Mouse (Mus musculus) layer of hippocampus, adult 9-11 months (tissue): ENCODE results near the gene Igf2.

Source experiments
- DNase-seq: peaks from one replicate; pipeline ENCODE4 v3.0.0; 2022

The Igf2 gene

DNA sequence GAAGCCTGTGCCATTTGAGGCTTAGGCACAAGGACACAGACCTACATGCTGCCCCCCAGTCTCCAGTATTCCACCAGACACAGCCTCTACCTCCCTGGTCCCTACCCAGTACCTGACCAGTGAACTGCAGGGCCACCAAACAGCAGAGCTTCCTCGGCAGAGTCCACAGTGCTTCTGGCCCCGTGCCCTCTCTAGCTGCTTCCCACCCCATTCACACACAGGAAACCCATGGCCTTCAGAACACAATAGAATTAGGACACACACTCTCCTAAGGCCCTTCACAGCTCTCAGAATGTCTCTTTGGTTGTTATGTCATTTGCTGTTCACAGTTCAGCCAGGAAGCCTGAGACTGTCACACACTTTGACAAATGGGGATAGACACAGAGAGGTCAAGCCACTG is at the start of gene Igf2:
Gene Igf2, minus strand, starts transcription at position 158 of the 400 bp plus-strand sequence.
- DNase-seq = no peak

- DNase-seq = peak; percentile 8
Observed at GRCm38 (mm10) chr7:142714783-142715498, 48.3 kb upstream of the Igf2 start.

DNA sequence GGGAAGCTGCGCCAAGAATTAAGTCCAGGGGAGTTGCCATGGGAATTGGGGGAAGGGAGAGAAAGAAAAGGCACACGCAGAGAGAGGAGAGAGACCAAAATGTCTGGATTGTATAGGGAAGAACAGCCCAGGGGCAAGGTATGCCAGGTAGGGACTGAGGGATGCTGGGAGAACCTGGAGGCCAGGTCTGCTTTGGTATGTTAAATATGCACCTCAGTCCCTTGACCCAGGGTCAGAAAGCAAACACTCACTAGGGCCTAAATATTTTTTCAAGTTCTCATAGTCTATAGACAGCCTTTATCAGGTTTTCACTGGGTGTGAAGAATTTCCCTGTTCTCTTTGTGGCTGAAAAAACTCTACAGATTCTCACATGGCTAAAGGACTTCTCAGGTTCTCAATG is 40.3 kb upstream of the Igf2 start:
- DNase-seq = no peak

GRCm38 (mm10) chr7:142699334-142699860 is 32.8 kb upstream of the Igf2 start:
- DNase-seq = no peak

DNA sequence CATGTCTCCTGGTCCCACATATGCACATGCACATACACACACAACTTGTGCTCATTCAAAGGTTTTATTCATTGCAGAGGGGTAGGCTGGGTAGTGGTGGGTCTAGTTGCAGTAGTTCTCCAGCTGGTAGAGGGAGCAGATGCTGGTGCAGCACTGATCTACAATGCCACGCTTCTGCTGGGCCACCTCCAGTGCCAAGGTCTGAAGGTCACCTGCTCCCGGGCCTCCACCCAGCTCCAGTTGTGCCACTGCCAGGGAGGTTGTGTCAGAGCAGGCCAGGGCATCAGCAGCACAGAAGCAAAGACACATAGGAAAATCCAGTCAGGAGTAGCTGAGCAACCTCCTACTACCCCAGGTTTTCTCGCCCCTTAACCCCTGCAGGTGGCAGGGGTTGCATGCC is 12.0 kb upstream of the Igf2 start:
- DNase-seq = no peak

- peak; percentile 51 for DNase-seq
Observed at GRCm38 (mm10) chr7:142675644-142676043, 9.0 kb upstream of the Igf2 start.

- DNase-seq = no peak
Observed at GRCm38 (mm10) chr7:142675141-142675540, 8.5 kb upstream of the Igf2 start.

GRCm38 (mm10) chr7:142672120-142672519 is 5.5 kb upstream of the Igf2 start:
- peak; percentile 22 for DNase-seq

DNA sequence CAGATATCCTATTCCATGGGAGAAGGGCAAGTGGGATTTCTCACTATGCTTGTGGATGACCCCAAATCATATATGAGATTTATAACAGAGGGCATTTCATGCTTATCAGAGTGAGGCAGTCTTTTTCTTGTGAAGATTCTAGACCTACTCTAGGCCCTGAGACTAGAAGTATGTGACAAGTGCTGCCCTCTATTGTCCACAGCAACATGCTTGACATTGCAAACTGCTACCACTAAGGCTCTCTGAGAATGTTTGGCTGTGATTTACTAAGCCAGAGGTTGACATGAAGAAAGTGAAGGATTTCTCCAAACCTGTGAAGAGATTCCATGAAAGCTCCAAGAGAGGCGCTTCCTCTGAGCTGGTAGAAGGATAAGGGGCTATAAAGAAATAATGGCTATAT is 4.5 kb upstream of the Igf2 start:
- no peak for DNase-seq

GRCm38 (mm10) chr7:142669751-142670625 is 3.4 kb upstream of the Igf2 start, which contains the start of gene Gm49394:
TSS of gene Gm49394 (minus strand) at chr7:142669942.
- no peak for DNase-seq

GRCm38 (mm10) chr7:142668328-142668727 is 1.7 kb upstream of the Igf2 start:
- no peak for DNase-seq

DNA sequence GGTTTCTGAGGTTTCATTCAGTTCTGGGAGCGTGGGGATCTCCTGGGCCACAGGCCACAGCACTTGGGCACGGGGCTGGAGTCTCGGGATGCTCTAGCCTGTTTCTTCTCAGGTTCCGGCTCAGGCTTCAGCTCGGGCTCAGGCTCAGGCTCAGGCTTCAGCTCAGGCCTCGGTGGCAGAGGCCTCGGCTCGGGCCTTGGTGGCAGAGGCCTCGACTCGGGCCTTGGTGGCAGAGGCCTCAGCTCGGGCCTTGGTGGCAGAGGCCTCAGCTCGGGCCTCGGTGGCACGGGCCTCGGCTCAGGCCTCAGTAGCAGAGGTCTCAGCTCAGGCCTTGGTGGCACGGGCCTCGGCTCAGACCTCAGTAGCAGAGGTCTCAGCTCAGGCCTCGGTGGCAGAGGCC is 905 bp upstream of the Igf2 start:
- DNase-seq = no peak

GRCm38 (mm10) chr7:142666109-142666508 is 507 bp downstream of the Igf2 start:
- no peak for DNase-seq

DNA sequence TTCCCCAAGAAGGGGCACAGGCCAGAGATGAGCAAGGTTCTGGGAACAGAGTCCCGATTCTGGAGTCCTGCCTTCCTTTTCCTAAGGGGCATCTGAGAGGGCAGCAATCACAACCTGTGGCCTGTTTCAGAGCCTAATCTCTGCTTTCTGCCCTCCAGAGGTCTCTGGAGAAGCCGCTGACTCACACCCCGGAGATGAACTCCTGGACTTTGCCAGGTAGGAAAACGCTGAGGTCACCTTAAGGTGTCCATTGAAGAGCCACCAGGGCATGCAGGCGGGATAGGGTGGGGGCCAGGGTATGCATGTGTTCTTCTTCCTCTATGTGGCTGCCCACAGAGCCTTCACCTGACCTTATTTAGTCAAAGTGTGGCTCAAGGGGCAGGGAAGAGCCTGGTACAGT is 1.3 kb downstream of the Igf2 start:
- DNase-seq = no peak

GRCm38 (mm10) chr7:142664465-142665029 is 2.1 kb downstream of the Igf2 start:
- no peak for DNase-seq

DNA sequence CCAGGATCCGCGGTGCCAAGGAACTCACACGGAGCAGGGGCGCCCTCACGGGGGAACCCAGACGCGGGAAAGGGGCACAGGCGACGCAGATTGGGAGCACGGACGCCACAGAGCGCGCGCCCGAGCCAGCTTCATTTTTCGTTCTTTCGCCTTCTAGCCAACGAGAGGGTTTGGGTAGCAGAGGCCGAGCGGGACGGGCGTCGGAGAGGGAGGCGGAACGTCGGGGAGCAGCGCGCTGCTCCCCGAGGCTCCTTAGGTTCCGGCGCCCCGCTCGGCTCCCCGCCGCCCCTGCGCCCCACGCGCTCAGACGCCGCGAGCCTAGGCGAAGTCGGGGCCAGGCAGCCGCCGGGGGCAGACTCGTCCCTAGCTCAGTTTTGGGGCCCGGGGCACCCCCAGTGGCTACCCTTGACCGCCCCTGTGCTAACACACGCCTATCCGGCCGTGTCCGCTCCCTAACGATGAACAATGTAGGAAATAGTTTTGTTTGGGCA is 2.6 kb downstream of the Igf2 start:
- no peak for DNase-seq

GRCm38 (mm10) chr7:142663151-142663550 is 3.5 kb downstream of the Igf2 start:
- DNase-seq = no peak

DNA sequence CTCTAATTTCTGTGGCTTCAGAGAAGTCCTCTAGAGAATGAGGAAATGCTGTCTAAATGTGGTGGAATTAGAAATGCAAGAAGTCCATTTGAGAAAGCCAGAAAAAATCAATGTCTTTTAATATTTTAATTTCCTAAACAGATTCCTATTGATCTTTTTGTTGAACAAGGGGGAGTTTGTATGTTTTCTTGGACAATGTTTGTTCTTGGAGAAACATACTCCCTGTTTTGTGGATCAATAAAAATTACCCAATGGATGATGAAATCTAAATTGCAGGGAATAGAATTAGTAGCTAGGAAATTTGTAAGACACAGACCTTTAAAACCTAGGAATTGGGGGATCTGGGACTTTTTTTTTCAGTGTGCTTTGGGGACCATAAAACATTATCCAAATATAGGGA is 4.8 kb downstream of the Igf2 start:
- no peak for DNase-seq

DNA sequence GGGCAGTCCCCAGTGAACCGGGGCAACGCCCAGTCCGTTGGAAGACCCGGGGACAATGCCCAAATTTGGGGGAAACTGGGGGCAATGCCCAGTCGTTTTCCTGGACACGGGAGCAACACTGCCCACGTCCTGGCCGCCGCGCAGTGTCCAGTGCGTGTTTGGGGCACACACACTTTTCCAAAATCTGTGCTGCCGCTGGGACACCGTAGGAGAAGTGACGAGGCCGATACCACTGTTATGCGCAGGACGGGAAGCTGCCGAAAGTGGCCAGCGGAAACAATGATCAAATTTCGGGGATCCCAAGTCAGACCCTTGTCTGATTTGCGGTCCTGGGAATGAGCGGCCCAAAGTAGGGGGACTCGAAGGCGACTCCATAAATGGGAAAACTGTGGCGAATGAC is 5.6 kb downstream of the Igf2 start:
- no peak for DNase-seq

GRCm38 (mm10) chr7:142660651-142660945 is 6.0 kb downstream of the Igf2 start:
- no peak for DNase-seq

- DNase-seq = no peak
Observed at GRCm38 (mm10) chr7:142659767-142660650, 6.6 kb downstream of the Igf2 start.

GRCm38 (mm10) chr7:142659181-142659681 is 7.4 kb downstream of the Igf2 start:
- DNase-seq = no peak
